Mouse (Mus musculus): ENCODE measurements around the gene Srp54c.

Srp54c gene

GRCm38 (mm10) chr12:55311841-55312240, 81.9 kb downstream of the Srp54c start:
- no peak for DNase-seq (ENCODE audit: low read depth, low spot score)
